Mouse (Mus musculus) naive thymus-derived CD4-positive, alpha-beta T cell, adult 2 months (primary cell): ENCODE results near the gene Usmg5.

ENCODE experiments used
- DNase-seq: peaks from one replicate; pipeline ENCODE4 v3.0.0-alpha.2; 2011; ENCODE audit warnings: low read depth

The Usmg5 gene

GRCm38 (mm10) chr19:47057684-47058083 is 32.8 kb downstream of the Usmg5 start:
- no peak for DNase-seq

- no peak for DNase-seq
Observed at GRCm38 (mm10) chr19:47053471-47053870, 37.0 kb downstream of the Usmg5 start.

DNA sequence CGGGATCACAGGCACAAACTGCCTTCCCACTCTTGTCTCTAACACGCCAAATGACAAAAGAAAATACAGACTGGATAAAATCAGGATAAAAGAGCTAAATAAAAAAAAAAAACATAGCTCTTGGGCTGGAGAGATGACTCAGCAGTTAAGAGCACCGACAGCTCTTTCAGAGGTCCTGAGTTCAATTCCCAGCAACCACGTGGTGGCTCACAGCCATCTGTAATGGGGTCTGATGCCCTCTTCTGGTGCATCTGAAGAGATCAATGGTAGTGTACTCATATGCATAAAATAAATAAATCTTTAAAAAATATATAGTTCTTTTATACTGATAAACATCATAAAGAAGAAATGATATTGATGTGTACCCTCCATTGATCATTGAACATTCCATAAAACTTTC is 37.5 kb downstream of the Usmg5 start:
- no peak for DNase-seq

GRCm38 (mm10) chr19:47050271-47051032 is 40.0 kb downstream of the Usmg5 start, which contains the start of gene Pcgf6:
TSS of gene Pcgf6 (minus strand) at chr19:47050906.
- peak; percentile 91 for DNase-seq

DNA sequence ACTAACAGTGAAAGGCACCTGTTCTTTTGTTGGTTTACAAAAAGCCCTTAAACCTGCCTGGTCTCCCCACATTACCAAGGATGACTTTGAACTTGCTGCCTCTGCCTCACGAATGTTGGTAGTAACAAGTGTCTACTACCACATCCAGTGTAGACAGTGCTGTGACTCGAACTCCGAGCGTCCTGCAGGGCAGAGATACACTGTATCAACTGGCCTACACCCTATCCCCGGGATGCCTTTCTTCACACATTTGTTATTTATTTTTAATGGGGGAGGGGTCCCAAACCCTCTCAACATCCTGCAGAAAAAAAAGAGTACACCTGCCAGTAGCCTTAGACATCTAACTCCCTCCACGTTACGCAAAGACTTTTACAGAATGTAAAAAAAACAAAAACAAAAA is 40.6 kb downstream of the Usmg5 start:
- DNase-seq, result no peak

- DNase-seq, result no peak
Observed at GRCm38 (mm10) chr19:47049061-47049460, 41.4 kb downstream of the Usmg5 start.

DNA sequence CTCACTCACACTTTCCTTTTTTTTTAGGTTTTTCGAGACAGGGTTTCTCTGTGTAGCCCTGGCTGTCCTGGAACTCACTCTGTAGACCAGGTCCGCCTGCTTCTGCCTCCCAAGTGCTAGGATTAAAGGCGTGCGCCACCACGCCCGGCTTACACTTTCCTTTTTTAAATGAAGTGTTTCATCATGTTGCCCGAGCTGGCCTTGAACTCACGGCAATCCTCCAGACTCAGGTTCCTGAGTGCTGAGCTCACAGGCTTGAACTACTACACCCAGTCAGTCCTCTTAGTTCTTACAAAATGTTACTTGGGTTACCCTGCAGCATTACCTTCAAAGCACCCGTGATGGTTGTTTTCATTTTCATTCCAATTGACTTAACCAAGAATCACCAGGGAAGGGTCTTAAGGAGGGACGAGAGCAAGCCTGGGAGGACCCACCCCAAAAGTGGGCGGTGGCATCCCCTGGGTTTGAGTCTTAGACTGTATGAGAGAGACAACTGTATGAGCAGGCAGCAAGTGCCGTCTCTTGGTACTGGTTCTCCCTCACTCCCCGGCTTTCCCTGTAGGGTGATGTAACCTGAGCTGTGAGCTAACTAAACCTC is 43.1 kb downstream of the Usmg5 start:
- no peak for DNase-seq

- DNase-seq, result peak; percentile 27
Observed at GRCm38 (mm10) chr19:47046343-47046742, 44.1 kb downstream of the Usmg5 start.

- peak; percentile 60 for DNase-seq
Observed at GRCm38 (mm10) chr19:47043608-47044007, 46.8 kb downstream of the Usmg5 start.

GRCm38 (mm10) chr19:47040720-47041473 is 49.5 kb downstream of the Usmg5 start:
- DNase-seq, result no peak

GRCm38 (mm10) chr19:47036596-47036995 is 53.9 kb downstream of the Usmg5 start:
- DNase-seq, result no peak

DNA sequence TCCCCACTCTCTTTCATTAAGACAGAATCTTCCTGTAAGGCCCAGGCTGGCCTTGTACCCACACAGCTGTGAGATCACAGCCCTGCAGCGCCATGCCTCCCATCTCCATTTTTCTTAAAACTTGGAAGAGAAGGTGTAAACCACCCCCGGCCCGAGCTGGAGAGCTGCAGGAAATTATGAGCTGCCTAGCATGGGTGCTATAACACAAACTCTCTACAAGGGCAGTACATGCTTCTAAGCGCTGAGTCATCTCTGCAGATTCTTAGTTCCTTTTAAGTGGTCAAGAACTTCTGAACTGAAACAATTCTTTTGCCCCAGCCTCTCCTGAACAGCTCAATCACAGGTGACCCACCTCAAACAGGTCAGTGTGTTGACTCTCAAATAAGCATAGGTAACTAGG is 55.5 kb downstream of the Usmg5 start:
- DNase-seq, result no peak
